Mouse (Mus musculus) megakaryocyte, adult 5-6 weeks (primary cell): Measurements from ENCODE around the gene Sh2b1. TPM values are rescaled to one million over a fixed set of nuclear protein-coding genes. Genes with fewer than 3 reads are reported as not detected.

Experiments used
- ATAC-seq: 2 replicates; pipeline ENCODE4 v1.8.0; 2016; ENCODE audit warnings: mild to moderate bottlenecking, inconsistent platforms; ENCODE audit not compliant: poor library complexity, severe bottlenecking
- total RNA-seq, 2 experiments: library from RNA; stranded (forward) in 1 of 2; stranded (reverse) in 1 of 2; fragments of 153-499, 151-499 nt in 1 of 2; fragments of 221-1000, 200-1000 nt in 1 of 2; gene quantifications; 2 replicates each; pipeline versions ENCODE4 v1.2.3 to v1.2.4; 2015 to 2017

Sh2b1 gene
- total RNA-seq, 2 experiments from 2014 or later: 10.6 to 18.2 TPM

DNA sequence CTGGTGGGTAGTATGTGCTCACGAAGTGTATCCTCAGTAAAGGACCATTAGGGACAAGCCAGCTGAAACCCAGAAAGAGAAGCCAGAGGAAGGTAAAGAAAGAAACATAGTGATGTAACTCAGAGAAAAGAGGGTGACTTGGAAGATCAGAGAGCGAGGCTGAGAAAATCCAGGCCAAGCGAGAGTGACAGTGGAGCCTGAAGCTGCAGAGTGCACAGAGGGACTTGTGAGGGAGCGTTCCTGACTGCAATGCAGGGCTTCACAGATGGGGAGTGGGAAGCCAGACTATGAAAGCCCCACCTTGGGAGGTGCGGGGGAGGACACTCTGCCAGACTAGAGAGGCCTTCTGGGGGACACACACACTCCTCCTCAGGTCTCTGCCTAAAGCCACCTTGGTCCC lies 17.0 kb downstream of the Sh2b1 start:
- no peak for ATAC-seq

DNA sequence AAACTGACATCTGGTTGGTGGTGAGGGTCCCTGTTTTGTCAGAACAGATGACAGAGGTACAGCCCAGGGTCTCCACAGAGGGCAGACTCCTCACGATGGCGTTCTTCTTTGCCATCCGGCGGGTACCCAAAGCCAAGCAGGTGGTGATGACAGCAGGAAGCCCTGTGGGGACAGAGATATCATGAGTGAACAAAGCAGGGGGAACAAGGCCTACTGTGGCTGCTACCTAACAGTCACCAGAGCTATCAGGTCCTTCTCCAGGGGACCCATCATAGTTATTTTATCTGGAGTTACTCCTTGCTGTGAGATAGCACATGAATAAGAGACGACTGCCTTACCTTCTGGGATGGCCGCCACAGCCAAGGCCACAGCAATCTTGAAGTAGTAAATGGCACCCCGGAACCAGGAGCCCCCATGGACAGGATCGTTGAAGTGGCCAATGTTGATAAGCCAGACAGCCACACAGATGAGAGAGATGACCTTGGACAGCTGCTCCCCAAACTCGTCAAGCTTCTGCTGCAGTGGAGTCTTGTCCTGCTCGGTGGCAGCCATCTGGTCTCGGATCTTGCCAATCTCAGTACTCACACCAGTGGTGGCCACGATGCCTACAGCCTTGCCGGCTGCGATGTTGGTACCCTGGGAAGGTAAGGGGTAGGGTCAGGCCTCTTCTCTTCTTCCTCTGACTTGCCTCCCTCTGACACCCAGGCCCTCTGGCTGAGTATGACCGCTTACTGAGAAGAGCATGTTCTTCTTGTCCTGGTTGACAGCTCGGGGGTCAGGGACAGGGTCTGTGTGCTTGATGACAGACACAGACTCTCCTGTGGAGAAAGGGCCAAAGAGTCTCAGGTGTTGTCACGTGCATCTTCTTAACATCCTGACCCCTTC lies 18.6 kb downstream of the Sh2b1 start:
- ATAC-seq: no peak

DNA sequence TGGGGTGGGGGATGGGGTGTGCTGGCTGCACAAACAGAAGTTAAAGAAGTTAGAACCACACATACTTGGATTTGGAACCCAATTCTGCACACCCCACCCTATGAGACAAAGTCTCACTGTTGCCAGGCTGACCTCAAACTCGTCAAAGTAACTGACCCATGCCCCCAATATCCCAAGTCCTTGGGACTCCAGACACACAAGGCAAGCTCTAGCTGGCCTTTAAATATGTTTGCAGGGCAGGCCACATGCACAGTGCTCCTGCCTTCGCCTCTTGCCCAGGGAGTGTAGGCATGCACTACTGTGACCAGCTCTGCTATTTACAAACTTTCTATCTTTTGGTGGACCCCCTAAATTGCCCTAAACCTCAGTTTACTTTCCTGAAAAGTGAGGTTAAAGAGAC lies 20.0 kb downstream of the Sh2b1 start:
- ATAC-seq: no peak

DNA sequence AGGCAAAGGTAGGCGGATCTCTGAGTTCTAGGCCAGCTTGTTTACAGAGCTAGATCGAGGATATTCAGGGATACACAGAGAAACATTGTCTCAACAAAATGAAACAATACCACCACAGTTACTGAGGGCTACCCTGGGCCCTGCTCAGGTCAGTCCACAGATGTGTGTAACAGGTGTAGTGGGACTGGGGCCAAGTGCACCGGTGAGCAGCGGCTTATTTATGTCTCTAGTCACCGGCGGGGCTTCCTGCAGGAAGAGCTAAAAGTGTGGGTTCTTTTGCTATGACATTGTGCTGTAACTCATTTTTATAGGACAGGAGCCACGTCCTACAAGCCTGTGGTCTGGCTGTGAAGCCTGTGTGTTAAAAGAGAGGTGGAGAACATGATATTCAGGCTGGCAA lies 21.4 kb downstream of the Sh2b1 start:
- ATAC-seq: no peak

DNA sequence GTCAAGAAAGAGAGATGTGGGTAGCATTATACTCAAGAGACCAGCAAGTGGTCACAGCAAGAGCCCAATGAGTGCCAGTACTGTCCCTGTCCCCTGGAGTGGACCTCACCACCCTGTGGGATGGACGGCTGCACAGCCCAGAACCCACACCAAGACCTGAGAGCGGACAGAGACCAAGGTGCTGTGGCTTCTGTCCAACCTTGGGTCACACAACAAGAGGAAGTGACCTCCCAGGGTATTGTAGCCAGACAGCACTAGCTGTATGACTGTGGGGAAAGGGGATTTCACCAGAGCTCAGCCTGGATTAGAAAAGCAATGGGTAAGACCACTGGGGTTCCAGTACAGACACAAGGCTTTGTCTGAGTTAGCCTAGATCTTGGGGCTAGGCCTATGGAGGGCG lies 23.0 kb downstream of the Sh2b1 start:
- ATAC-seq: no peak

DNA sequence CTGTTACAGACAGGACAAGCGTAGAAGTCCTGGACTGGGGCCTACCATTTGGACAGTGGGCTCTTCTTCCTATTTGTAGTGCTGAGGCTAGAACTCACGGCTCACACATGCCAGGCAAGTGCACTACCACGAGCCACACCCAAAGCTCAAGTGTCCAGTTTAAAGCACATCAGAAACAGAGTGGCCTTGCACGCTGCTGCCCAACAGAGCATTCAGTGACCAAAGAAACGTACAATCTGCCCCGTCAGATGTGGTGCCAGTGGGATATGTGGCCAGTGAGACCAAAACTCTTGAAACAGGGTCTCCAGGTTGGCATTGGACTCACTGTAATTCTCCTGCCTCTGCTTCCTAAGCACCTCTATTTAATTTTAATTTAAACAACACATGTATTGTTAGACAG lies 24.6 kb downstream of the Sh2b1 start:
- no peak for ATAC-seq

DNA sequence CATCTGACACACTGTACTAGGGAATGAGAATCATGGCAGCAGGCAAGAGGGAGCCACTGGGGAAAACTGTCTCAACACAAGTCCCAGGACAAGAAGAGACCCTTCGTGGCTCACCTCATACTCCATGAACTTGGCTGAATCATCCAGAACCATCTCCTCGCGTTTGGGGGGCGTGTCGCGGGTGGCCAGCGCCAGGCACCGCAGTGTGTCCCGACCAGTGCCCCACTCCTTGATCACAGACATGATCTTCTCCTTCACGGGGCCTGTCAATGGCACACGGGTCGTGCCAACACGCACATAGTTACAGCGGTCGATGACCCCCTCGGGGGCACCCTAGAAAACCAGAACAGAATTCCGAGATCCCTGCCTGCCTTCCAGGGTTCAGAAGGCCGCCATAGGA lies 25.2 kb downstream of the Sh2b1 start:
- ATAC-seq: no peak

DNA sequence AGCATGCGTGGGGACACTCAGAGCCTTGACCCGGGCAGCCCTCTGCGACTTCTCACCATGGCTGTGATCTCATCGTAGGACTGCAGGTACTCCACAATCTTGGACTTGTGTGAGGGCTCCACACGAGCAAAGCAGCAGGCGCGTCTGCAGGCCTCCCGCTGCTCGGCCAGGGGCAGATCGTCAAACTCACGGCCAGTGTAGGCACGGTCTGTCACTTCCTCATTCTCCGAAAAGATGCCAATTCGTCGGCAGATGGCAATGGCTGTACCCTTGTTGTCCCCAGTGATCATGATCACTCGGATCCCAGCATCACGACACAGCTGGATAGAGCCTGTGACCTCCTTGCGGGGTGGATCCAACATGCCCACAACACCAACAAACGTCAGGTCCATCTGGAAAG lies 26.7 kb downstream of the Sh2b1 start:
- ATAC-seq: peak; percentile 89

DNA sequence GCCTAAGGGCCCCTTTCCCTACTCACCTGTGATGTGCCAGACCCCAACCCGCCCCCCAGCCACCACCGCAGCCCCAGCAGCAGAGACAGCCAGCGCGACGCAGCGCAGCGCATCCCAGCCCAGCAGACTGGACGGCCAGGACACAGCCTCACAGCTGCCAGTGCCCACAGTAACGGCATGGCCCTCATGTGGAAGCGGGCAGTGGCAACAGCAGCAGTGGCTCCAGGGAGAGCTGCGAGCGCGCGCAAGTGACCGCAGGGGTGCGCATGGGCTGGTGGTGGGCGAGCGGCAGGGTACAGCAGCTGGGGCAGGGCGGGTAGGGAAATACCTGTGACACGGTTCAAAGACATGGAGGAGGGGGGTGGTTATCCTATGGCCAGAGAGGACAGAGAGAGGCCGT lies 29.0 kb downstream of the Sh2b1 start:
- no peak for ATAC-seq

DNA sequence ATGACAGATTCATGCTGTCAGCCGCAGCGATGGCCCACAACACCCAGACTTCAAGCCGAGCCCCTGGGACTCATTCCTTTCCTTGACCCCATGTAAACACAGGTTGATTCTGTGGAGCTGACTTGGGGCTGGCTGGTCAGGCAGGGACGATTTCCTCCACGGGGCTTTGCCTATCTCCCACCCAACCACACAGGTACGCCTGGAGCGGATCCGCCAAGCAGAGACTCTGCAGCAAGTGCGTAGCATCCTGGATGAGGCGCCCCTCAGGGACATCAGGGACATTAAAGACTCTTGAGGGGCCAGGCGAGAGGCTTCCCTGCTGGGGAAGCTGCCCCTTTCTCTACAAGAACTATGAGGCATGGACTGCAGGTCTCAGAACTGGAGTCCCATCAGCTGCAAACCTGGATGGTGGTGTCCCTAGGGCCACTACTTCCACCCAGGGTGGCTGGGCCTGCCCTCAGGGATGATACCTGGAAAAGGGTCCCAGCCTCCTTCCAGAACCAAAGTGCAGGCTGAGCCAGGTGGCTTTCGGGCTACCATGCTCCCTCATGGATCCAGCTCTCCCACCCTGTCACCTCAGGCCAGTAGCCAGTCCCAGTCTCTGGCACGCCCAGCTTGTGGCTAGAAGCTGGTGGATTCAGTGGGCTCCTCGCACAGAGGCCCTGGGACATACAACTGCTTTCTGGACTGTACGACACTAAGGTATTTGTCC lies 30.0 kb downstream of the Sh2b1 start:
- no peak for ATAC-seq

DNA sequence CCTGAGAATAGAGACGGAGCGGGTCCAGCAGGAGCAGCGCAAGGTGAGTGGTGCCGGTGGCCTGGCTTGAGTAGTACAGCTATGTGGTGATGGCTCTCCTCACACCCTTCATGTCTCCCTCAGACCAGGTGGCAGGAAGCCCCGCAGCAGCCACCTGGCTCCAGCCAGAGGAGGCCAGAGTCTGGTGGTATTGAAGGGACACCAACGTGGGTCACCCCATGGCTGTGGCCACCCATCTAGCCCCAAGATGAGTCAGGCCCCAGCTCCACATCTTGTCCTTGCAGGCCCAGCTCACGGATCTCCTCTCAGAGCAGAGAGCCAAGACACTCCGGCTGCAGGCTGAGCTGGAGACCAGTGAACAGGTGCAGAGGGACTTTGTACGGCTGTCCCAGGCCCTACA lies 30.7 kb downstream of the Sh2b1 start:
- ATAC-seq: no peak

DNA sequence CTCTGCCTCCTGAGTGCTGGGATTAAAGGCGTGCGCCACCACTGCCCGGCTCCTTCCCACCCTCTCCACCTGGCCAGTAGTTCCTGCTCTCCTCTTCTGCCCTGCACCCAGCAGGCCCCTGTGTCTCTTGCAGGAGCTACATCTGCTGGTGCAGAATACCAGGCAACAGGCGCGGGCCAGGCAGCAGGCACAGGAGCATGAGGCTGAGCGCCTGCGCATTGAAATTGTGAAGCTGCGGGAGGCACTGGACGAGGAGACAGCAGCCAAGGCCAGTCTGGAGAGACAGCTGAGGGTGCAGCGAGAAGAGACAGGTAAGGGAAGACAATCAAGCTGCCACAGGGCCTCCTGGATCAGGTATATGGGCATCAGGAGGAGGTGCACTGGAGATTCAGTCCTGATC lies 31.2 kb downstream of the Sh2b1 start:
- ATAC-seq: no peak

DNA sequence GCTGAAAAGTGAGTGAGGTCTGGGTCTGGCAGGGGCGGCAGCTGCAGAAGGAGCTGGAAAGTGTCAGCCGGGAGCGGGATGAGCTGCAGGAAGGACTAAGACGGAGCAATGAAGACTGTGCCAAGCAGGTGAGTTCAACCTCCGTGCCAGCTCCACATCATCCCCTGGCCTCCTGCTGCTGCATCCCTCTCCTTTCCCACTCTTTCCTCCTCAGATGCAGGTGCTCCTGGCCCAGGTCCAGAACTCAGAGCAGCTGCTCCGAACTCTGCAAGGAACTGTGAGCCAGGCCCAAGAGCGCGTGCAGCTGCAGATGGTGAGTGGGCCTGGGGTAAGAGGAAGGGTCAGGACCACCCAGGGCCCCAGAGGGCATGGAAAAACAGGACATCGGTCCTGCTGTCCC lies 35.1 kb downstream of the Sh2b1 start:
- no peak for ATAC-seq

DNA sequence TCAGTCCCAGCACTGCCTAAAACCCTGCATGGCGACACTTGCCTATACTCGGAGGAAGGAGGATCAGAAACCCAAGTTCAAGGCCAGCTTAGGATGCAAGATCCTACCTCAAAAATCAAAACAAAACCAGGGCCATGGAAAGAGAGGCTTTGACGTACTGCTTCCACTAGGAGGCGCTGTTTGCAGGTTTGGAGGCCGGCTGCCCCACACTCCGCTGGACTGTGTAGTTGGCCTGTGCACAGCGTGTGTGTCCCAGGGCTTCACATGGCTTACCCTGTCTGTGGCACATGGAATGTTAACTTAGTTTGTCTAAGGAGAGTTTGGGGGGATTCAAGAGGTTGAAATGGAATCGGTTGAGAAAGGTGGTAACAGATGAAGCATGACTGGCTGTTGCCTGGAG lies 38.4 kb downstream of the Sh2b1 start:
- peak; percentile 93 for ATAC-seq

DNA sequence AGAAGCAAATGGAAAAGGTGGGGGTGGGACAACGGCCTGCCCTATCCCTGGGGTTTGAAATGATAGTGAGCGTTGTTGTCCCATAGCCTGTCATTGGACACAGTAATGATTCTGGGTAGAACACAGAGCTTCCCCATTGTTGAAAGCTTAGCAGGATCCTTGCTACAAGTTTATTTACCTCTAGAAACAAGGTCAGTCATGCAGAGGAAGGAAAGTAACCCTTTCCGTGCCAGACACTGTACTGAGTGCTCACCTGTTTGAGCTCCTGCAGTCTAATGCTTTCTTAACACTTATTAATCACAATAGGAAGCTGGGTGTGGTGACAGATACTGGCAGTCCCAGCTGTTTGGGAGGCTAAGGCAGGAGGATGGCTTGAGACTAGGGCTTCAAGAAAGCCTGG lies 39.4 kb downstream of the Sh2b1 start:
- no peak for ATAC-seq

DNA sequence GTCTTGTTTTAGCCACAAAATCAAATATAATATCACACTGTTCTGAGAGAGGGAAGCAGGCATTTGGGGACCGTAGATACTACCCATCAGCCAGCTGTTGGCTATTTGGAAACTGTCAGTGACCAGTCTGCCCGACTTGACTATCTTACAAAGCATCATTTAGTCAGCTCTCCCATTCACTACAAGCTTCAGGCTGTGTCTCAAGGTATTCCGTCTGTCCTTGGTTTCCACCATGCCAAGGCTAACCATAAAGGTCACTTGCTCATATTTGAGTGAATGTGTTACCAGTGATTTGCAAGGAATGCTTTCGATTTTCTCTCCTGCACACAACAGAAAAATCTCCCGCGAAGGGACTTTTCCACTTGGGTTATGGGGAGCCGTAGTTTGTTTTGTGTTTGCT lies 40.5 kb downstream of the Sh2b1 start:
- ATAC-seq: no peak

DNA sequence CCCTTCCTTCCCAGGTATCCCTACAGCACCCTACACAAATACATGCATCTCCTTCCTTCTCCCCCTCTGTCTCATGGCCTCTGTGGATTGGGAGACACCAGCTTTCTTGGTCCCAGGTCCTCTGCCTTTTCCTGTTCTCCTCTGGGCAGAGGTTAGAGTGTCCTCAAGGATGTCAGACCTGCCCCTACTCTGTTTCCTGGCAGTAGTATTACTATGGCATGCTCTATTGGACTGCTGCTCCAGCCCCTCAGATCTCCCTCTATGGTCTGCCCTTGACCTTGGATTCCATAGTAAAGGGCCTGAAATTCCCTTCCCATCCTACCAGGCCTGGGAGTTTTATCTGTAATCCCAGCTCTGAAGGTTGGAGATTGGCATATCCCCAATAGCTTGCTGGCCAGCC lies 45.1 kb downstream of the Sh2b1 start:
- ATAC-seq: no peak

DNA sequence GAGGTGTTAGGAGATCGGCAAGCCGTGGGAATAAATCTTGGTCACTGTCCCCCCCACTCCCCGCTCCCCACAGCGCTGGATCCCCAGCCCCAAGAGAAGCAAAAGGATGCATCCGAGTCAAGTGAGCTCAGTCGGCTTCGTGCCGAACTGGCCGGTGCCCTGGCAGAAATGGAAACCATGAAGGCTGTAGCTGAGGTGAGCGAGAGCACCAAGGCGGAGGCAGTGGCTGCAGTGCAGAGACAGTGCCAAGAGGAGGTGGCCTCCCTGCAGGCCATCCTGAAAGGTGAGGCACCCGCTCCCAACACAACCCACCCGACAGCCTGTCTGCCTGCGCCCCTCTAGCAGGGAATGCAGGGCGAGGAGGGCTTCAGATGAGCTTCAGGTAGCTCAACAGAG lies 45.7 kb downstream of the Sh2b1 start:
- 0 out of 2 replicates have a peak, but pooled peaks have one; percentile 2 for ATAC-seq

DNA sequence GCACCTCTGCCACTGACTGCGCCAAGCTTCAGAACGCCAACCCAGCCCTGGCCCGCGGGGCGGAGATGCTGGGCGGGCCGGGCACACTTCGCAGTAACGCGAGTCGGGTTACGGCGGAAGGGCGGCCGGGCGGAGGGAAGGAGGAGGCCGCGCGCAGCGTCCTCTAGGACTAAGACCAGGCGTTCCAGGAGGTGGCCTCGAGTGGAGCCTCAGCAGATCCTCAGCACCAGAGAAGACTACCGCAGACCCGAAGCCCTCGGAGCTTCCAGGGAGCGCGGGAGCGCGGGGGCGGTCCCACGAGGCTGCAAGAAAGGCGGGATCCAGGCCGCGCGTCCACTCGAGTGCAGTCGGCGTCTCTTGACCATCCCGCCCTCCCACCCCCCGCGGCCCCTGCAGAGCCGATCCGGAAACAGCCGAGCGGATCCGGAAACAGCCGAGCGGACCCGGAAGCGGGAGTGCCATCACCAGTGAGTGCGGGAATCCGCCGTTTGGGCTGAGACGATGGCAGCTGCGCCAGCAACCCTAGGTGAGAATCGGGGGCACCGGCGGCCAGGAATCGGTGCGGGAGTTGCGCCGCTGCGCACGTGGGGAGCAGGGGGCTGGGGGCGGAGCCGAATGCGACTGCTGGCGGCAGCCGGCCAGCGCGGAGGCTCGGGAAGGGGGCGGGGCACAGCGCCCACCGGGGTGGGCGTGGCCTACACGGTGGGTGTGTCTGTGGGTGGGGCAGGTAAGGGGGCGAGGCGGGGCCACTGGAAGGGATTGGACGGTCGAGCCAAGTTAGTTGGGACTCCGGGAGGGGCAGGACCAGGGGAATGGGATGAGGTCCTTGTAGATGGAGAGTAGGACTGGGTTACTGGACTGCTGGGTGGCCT lies 46.4 kb downstream of the Sh2b1 start, which contains the start of gene Rabep2:
TSS of gene Rabep2 (plus strand) at position 129 of the 872 bp plus-strand sequence.
- ATAC-seq: peak; percentile 82

DNA sequence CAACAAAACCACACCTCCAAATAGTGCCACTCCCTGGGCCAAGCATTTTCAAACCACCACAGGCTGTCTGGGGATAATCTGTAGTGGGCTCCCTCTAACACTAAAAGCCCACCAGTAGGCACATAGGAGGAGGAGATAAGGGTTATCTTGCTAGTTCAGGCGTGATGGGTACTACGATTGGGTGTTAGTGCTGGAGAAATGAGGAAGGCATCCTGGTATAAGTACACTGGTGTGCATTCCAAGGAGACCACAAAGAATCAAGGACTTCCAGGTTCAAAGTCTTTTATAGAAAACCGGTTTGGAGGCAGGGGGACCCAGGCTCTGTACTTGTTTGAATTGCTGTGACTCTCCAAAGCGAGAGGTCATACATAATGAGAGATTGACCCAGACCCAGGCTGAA lies 47.1 kb downstream of the Sh2b1 start:
- ATAC-seq: 0 out of 2 replicates have a peak, but pooled peaks have one; percentile 6

DNA sequence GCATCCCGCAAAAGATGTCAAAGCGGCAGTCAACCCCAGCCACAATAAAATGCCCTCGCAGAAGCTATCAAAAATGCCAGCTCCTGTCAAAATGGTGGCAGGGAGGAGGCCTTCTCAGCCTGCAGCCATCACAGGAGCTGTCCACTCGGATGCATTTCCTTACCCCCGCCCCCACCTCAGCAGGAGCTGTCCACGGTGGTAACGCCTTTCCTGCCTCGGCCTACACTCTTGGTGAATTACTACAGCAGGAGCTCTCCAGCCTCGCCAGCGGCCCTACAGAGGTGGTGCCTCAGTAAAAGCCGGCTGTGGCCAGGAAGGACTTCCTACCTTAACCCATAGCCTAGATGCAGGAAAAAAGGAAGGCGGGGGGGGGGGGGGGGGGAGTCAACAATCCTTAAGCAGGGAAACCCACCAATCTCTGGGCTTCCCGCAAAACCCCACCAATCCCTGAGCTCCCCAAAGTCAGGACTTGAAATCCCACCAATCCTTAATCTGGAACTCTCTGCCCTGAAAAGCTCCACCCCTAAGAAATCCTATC lies 47.8 kb downstream of the Sh2b1 start:
- no peak for ATAC-seq
